Mouse (Mus musculus) lung, adult 2 months (tissue): ENCODE data around the gene Gmds.

Experiments
- CTCF ChIP-seq: fragments of 200-500 bp; IDR thresholded peaks from 2 replicates; pipeline ENCODE4 v1.5.1; 2011; ENCODE audit warnings: mild to moderate bottlenecking, low read length, control low read depth; ENCODE audit not compliant: insufficient read depth
- POLR2A ChIP-seq: fragments of 200-500 bp; IDR thresholded peaks from 2 replicates; pipeline ENCODE4 v1.6.1; 2011; ENCODE audit warnings: low read depth, mild to moderate bottlenecking, control low read depth, low read length, borderline replicate concordance; ENCODE audit errors: extremely low read depth

DNA sequence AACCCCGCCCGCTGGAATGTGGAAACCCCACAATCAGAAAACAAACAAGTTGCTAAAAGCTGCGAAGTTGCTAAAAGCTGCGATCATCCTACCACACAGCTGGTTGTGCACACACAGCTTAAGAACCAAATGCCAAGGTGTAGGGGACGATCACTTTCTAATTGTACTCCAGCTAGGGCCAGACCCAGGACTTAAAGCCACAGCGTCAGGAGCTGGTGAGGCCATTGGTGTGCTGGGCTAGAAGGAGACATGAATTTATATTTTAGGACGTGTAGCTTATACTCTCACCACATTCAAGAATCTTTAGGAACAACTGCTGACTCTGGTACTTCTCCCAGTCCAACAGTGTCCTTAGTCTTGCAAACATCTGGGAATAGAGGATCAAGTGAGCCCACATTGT lies 534.0 kb downstream of the Gmds start:
- TF ChIP-seq POLR2A (no peak), CTCF (no peak)
